Mouse (Mus musculus): Measurements from ENCODE around the gene Kirrel3. TPM values are rescaled to one million over a fixed set of nuclear protein-coding genes. Genes with fewer than 3 reads are reported as not detected.

Kirrel3 gene
- polyA plus RNA-seq, 1 experiment from 2014 or later, result 6.0 TPM

DNA sequence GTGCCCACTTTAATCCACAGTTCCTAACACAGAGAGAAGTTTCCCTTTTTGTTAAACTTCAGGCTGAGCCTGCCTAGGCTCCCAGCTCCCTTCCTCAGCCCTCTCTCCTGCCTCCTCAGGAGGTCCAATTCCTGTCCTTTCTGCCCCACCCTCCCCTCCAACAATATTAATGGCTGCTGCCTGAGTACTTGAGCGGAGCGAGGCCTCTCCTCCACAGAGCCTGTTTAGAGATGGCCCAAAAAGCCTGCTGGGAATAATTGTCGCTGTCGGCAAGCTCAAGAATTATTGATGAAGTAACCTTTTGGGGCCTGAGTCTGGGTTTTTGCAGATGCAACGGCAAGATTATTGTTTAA is 236.5 kb downstream of the Kirrel3 start:
- Histone ChIP-seq H3K4me1 (ENCODE audit: control insufficient read depth, insufficient read depth, low read length) (peaks cover 11% of the 10 kb centered on the region), H3K9me3 (ENCODE audit: control insufficient read depth, low read length) (no peaks in the 10 kb centered on the region), H3K27ac (ENCODE audit: low read depth, low read length) (no peak overlapping the region), H3K4me2 (no peak overlapping the region), H3K27me3 (ENCODE audit: control insufficient read depth, insufficient read depth, low read length) (no peaks in the 10 kb centered on the region), H3K9ac (ENCODE audit: low read length) (no peak overlapping the region), H3K36me3 (ENCODE audit: control insufficient read depth, insufficient read depth, low read length) (no peaks in the 10 kb centered on the region), H3K4me3 (ENCODE audit: low read depth, low read length) (no peak overlapping the region)
- WGBS, result 41% methylated on average over 5 of the region's 5 CpGs
- ATAC-seq (ENCODE audit: low FRiP score) (no peak), DNase-seq (ENCODE audit: low spot score, missing footprints) (no peak)

DNA sequence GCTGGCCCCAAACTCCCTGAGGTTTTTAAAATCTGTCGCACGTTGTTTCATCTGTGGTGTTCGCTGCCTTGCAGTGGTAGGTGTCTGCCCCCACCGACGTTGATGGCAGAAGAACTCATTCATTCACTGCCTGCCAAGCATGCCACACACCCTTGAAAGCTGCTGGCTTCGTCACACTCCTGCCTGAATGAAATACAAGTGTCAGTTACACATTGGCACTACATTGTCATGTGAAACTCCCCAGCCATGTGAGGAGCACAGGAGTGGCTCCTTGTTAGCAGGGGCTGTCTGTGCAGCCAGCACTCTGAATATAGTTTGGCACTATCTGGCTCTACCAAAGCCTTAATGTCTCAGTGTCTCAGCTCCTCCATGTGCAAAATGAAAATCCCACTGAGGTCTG is 246.8 kb downstream of the Kirrel3 start:
- DNase-seq (ENCODE audit: low spot score, missing footprints) (no peak), ATAC-seq (ENCODE audit: low FRiP score) (no peak)
- Histone ChIP-seq H3K27ac (ENCODE audit: low read depth, low read length) (no peak overlapping the region), H3K36me3 (ENCODE audit: control insufficient read depth, insufficient read depth, low read length) (no peaks in the 10 kb centered on the region), H3K27me3 (ENCODE audit: control insufficient read depth, insufficient read depth, low read length) (no peaks in the 10 kb centered on the region), H3K4me2 (no peak overlapping the region), H3K4me3 (ENCODE audit: low read depth, low read length) (no peak overlapping the region), H3K9ac (ENCODE audit: low read length) (no peak overlapping the region), H3K4me1 (ENCODE audit: control insufficient read depth, insufficient read depth, low read length) (no peaks in the 10 kb centered on the region), H3K9me3 (ENCODE audit: control insufficient read depth, low read length) (no peaks in the 10 kb centered on the region)
- 82% methylated on average over 6 of the region's 6 CpGs for WGBS

DNA sequence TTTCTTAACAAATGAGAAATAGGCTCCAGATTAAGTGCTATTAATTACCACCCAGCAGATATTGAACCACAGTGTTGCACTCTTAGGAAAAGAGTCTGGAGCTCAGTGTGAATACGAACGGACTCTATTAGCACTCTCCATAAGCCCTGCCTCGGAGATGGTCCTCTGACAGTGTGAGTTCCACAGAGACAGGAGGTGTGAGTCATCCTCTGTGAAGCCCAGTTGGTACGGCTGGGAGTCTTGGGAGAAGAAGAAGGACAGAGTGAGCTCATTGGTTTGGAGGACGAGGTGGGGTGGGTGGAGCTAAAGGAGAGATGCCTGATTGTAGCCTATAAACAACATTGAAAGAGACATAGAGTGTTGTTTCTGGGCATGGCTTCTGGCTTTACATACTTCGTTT is 247.9 kb downstream of the Kirrel3 start:
- Histone ChIP-seq H3K4me3 (ENCODE audit: low read depth, low read length) (no peak overlapping the region), H3K4me1 (ENCODE audit: control insufficient read depth, insufficient read depth, low read length) (no peaks in the 10 kb centered on the region; the same call in 1 of the 2 replicates), H3K27ac (ENCODE audit: low read depth, low read length) (no peak overlapping the region), H3K27me3 (ENCODE audit: control insufficient read depth, insufficient read depth, low read length) (no peaks in the 10 kb centered on the region), H3K4me2 (no peak overlapping the region), H3K36me3 (ENCODE audit: control insufficient read depth, insufficient read depth, low read length) (no peaks in the 10 kb centered on the region), H3K9me3 (ENCODE audit: control insufficient read depth, low read length) (no peaks in the 10 kb centered on the region), H3K9ac (ENCODE audit: low read length) (no peak overlapping the region)
- ATAC-seq (ENCODE audit: low FRiP score) (no peak), DNase-seq (ENCODE audit: low spot score, missing footprints) (no peak)
- WGBS, result 76% methylated on average over 6 of the region's 6 CpGs

DNA sequence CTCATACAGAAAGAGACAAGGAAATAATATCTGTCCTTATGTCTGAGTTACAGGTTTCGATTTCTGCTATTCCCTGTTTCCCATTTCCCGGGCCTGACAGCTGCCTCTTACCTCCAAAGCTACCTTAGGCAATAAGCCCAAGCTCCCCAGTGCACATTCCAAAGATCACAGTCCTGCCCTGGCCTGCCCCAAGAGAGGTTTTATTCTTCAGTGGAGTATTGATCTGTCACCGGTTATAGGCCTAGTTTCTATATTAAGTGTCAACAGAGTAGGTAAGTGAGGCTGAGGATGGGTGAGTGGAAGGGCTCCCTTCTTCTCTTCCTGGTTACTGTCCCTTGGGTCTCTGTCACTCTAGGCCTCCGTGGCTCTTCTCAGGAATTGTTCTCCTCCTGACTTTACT is 249.3 kb downstream of the Kirrel3 start:
- no peak overlapping the region for H3K9ac ChIP-seq (ENCODE audit: low read length)
- H3K9me3 ChIP-seq (ENCODE audit: control insufficient read depth, low read length), result no peaks in the 10 kb centered on the region
- no peak overlapping the region for H3K4me3 ChIP-seq (ENCODE audit: low read depth, low read length)
- no peaks in the 10 kb centered on the region for H3K27me3 ChIP-seq (ENCODE audit: control insufficient read depth, insufficient read depth, low read length)
- H3K4me1 ChIP-seq (ENCODE audit: control insufficient read depth, insufficient read depth, low read length), result no peaks in the 10 kb centered on the region; the same call in 1 of the 2 replicates
- no peaks in the 10 kb centered on the region for H3K36me3 ChIP-seq (ENCODE audit: control insufficient read depth, insufficient read depth, low read length)
- WGBS, result 78% methylated on average over 4 of the region's 4 CpGs
- no peak for DNase-seq (ENCODE audit: low spot score, missing footprints)
- no peak overlapping the region for H3K4me2 ChIP-seq
- no peak overlapping the region for H3K27ac ChIP-seq (ENCODE audit: low read depth, low read length)
- ATAC-seq (ENCODE audit: low FRiP score), result no peak

DNA sequence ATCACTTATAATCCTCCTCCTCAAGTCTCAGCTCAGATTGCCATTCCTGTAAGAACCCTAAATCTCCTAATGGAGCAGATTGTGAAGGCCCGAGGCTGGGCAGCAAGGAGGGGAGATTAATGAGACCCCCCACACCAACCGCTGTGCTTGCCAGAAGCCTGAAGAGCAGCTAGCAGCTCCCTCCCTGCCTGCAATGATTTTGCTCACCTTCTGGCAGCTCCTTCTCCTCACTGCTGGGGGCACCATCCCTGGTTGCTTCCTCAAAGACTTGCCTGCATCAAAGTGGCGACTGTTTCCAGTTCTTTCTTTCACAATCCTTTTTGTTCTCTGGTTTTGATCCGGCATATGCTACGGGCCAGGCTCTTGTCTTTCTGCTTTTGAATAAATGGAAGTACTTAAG is 253.7 kb downstream of the Kirrel3 start:
- WGBS, result 40% methylated on average over 5 of the region's 5 CpGs
- H3K4me2 ChIP-seq, result no peak overlapping the region
- no peaks in the 10 kb centered on the region for H3K9me3 ChIP-seq (ENCODE audit: control insufficient read depth, low read length)
- H3K27me3 ChIP-seq (ENCODE audit: control insufficient read depth, insufficient read depth, low read length), result no peaks in the 10 kb centered on the region
- no peak overlapping the region for H3K4me3 ChIP-seq (ENCODE audit: low read depth, low read length)
- H3K36me3 ChIP-seq (ENCODE audit: control insufficient read depth, insufficient read depth, low read length), result no peaks in the 10 kb centered on the region
- DNase-seq (ENCODE audit: low spot score, missing footprints) (no peak), ATAC-seq (ENCODE audit: low FRiP score) (no peak)
- no peak overlapping the region for H3K27ac ChIP-seq (ENCODE audit: low read depth, low read length)
- H3K4me1 ChIP-seq (ENCODE audit: control insufficient read depth, insufficient read depth, low read length), result no peaks in the 10 kb centered on the region; the same call in 1 of the 2 replicates
- H3K9ac ChIP-seq (ENCODE audit: low read length), result no peak overlapping the region

DNA sequence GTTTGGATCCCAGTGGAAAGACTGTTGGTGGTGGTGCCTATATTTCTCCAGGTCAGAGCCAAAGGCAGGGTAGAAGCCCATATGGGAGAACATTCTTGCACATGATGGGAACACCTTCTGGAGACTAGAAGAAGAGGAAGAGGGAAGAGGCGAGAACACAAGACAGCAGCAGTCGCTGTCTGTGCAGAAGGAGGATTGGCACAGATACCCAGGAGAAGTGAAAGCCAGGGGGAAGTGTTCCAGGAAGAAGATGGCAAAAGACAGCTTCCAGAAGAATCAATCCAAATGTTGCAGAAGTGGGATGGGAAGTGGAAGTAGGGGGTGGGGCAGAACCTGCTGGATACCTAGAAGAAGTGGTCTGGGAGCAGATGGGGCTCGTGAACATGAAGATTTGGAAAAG is 255.1 kb downstream of the Kirrel3 start:
- Histone ChIP-seq H3K4me3 (ENCODE audit: low read depth, low read length) (no peak overlapping the region), H3K4me1 (ENCODE audit: control insufficient read depth, insufficient read depth, low read length) (no peaks in the 10 kb centered on the region; the same call in 1 of the 2 replicates), H3K36me3 (ENCODE audit: control insufficient read depth, insufficient read depth, low read length) (no peaks in the 10 kb centered on the region), H3K27ac (ENCODE audit: low read depth, low read length) (no peak overlapping the region), H3K9ac (ENCODE audit: low read length) (no peak overlapping the region), H3K9me3 (ENCODE audit: control insufficient read depth, low read length) (no peaks in the 10 kb centered on the region), H3K4me2 (no peak overlapping the region), H3K27me3 (ENCODE audit: control insufficient read depth, insufficient read depth, low read length) (no peaks in the 10 kb centered on the region)
- ATAC-seq (ENCODE audit: low FRiP score) (no peak), DNase-seq (ENCODE audit: low spot score, missing footprints) (no peak)
- 88% methylated on average over 3 of the region's 3 CpGs for WGBS

DNA sequence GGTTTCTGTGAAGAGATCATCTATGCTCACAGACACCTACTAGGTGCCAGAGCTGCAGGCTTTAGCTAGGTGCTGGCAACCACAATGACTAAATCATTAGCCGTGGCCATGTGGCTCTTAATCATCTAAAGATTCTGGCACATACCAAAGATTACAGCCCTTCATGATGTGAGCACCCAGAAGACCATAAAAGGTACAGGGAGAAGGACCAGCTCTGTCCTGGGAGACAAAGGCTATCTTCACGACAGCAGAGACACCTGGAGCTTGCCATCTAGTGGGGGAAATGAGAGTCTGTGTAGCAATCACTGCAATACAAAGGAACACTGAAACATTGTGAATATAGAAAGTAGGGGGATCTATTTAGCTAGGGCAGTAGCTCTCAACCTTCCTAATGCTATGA is 262.3 kb downstream of the Kirrel3 start:
- H3K4me1 ChIP-seq (ENCODE audit: control insufficient read depth, insufficient read depth, low read length), result no peaks in the 10 kb centered on the region; the same call in 1 of the 2 replicates
- no peak overlapping the region for H3K9ac ChIP-seq (ENCODE audit: low read length)
- H3K27ac ChIP-seq (ENCODE audit: low read depth, low read length), result no peak overlapping the region
- DNase-seq (ENCODE audit: low spot score, missing footprints), result no peak
- WGBS, result 58% methylated on average over 2 of the region's 2 CpGs
- no peaks in the 10 kb centered on the region for H3K36me3 ChIP-seq (ENCODE audit: control insufficient read depth, insufficient read depth, low read length)
- ATAC-seq (ENCODE audit: low FRiP score), result no peak
- H3K4me3 ChIP-seq (ENCODE audit: low read depth, low read length), result no peak overlapping the region
- no peaks in the 10 kb centered on the region for H3K27me3 ChIP-seq (ENCODE audit: control insufficient read depth, insufficient read depth, low read length)
- H3K9me3 ChIP-seq (ENCODE audit: control insufficient read depth, low read length), result no peaks in the 10 kb centered on the region
- H3K4me2 ChIP-seq, result no peak overlapping the region

DNA sequence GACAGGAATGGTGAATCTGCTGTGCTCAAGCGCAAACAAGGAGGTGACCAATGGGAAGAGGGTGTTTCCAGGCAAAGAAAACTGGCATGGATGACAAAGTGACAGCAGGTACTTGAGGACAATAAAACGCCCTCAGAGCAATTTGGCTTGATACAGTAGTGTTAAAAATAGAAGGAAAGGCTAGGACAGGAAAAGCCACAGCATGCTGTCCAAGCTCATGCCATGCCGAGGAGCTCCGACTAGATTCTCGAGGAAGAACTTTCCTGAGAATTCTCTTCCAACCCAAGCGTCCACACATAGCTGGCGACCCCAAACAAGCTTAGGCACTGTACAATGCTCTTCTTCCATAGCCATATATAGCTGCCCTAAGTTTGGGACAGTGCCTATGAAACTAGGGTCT is 263.5 kb downstream of the Kirrel3 start:
- Histone ChIP-seq H3K9ac (ENCODE audit: low read length) (no peak overlapping the region), H3K9me3 (ENCODE audit: control insufficient read depth, low read length) (no peaks in the 10 kb centered on the region), H3K36me3 (ENCODE audit: control insufficient read depth, insufficient read depth, low read length) (no peaks in the 10 kb centered on the region), H3K27ac (ENCODE audit: low read depth, low read length) (no peak overlapping the region), H3K27me3 (ENCODE audit: control insufficient read depth, insufficient read depth, low read length) (no peaks in the 10 kb centered on the region), H3K4me1 (ENCODE audit: control insufficient read depth, insufficient read depth, low read length) (no peaks in the 10 kb centered on the region; the same call in 1 of the 2 replicates), H3K4me2 (no peak overlapping the region), H3K4me3 (ENCODE audit: low read depth, low read length) (no peak overlapping the region)
- DNase-seq (ENCODE audit: low spot score, missing footprints), result no peak
- WGBS, result 86% methylated on average over 7 of the region's 7 CpGs
- ATAC-seq (ENCODE audit: low FRiP score), result no peak

DNA sequence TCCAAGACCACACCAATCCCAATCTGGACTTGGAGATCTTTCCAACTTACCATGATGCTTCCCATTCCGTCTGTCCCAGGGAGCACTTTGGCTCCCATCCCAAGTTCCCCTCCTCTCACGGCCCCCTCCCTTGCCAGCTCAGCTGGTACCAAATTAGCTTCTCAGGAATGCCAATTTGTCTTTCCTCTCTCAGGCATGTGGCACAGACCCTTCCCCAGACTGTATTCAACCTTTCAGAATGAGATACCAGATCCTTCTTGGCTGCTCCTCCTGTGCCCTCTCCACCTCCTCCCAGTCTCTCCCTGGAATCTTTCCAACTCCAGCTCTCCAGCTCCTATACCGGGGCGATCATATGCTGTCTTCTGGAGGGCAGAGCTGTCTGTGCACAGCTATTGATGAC is 264.2 kb downstream of the Kirrel3 start:
- Histone ChIP-seq H3K36me3 (ENCODE audit: control insufficient read depth, insufficient read depth, low read length) (no peaks in the 10 kb centered on the region), H3K9me3 (ENCODE audit: control insufficient read depth, low read length) (no peaks in the 10 kb centered on the region), H3K9ac (ENCODE audit: low read length) (no peak overlapping the region), H3K4me3 (ENCODE audit: low read depth, low read length) (no peak overlapping the region), H3K27ac (ENCODE audit: low read depth, low read length) (no peak overlapping the region), H3K4me1 (ENCODE audit: control insufficient read depth, insufficient read depth, low read length) (no peaks in the 10 kb centered on the region; the same call in 1 of the 2 replicates), H3K27me3 (ENCODE audit: control insufficient read depth, insufficient read depth, low read length) (no peaks in the 10 kb centered on the region), H3K4me2 (no peak overlapping the region)
- WGBS, result 81% methylated on average over 4 of the region's 4 CpGs
- no peak for DNase-seq (ENCODE audit: low spot score, missing footprints)
- no peak for ATAC-seq (ENCODE audit: low FRiP score)

DNA sequence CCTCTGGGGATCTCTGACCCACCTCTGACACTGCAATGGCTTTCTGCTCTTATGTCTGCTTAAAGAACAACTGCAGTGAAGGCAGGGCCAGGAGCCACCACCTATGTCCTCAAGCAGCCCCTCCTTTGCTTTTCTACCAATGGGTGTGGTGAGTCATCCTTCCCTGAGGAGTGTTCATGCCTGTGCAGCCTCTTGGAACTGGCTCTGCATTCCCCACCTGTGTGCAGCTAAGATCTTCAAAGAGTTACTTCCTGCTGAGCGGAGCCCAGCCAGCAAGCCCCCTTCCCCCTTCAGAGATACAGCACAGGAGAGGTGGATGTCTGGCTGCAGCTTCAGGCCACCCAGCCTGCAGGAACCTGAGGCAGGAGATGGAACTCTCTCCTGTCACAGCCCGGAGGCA is 265.2 kb downstream of the Kirrel3 start:
- Histone ChIP-seq H3K36me3 (ENCODE audit: control insufficient read depth, insufficient read depth, low read length) (no peaks in the 10 kb centered on the region), H3K27ac (ENCODE audit: low read depth, low read length) (no peak overlapping the region), H3K27me3 (ENCODE audit: control insufficient read depth, insufficient read depth, low read length) (no peaks in the 10 kb centered on the region), H3K4me3 (ENCODE audit: low read depth, low read length) (no peak overlapping the region), H3K4me1 (ENCODE audit: control insufficient read depth, insufficient read depth, low read length) (peaks cover 4% of the 10 kb centered on the region), H3K9ac (ENCODE audit: low read length) (no peak overlapping the region), H3K4me2 (no peak overlapping the region), H3K9me3 (ENCODE audit: control insufficient read depth, low read length) (no peaks in the 10 kb centered on the region)
- DNase-seq (ENCODE audit: low spot score, missing footprints), result no peak
- 72% methylated on average over 2 of the region's 2 CpGs for WGBS
- no peak for ATAC-seq (ENCODE audit: low FRiP score)

Measured in midbrain, embryonic 11.5 days (tissue).